Mouse (Mus musculus): ENCODE data around the gene Nudt10.
"Not testable (repeated sequence)": the region's sequence is repeated elsewhere in the genome, so short reads cannot be mapped to it uniquely, and the experiment has no call there.

Nudt10 gene

DNA sequence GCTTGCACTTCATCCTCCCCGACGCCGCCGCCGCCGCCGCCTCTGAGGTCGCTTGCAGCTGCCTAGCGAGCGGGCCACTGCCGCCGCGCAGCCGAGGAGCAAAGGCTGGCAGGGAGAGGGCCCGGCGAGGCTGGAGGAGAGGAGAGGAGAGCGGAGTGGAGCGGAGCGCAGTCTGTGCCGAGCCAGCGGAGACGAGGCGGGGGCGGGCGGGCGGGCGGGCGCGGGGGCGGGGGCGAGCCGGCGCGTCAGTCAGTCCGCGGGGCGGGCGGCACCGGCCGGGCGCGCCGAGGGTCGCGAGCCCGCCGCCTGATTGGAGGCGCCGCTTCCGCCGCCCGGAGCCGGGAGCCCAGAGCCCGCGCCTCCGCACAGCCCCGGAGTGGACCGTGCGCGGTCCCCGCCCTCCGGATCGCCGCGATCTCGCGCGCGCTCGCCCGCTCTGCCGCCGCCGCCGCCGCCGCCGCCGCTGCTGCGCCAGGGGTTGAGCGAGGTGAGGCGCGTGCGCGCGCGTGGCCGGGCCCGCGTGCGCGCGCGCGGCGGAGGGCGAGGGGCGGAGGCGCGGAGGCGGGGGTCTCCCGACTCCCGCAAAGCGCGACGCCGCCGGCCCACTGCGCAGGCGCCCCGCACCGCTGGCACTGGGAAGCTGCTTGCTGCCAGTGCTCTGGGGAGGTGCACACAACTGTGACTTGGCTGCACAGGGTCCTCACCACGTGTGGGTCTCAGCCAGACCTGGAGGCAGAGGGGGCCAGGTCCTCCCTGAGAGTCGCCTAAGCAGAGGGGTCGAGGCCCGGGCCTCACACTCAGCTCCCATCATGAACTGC lies at the start of gene Nudt10:
TSS of gene Nudt10 (minus strand) at position 193 of the 818 bp plus-strand sequence.
- not testable (repeated sequence) for DNase-seq (ENCODE audit: extremely low spot score, low read depth, low spot score)

GRCm38 (mm10) chrX:6172136-6172822 lies 536 bp downstream of the Nudt10 start:
- DNase-seq (ENCODE audit: extremely low spot score, low read depth, low spot score) = not testable (repeated sequence)

GRCm38 (mm10) chrX:6171718-6172117 lies 1.1 kb downstream of the Nudt10 start:
- DNase-seq (ENCODE audit: extremely low spot score, low read depth, low spot score) = no peak
